Mouse (Mus musculus) megakaryocyte, embryonic 14.5 days (primary cell): ENCODE results near the gene Pgrmc1.

Experiments
- FLI1 ChIP-seq: IDR thresholded peaks from 2 replicates; pipeline ENCODE4 v1.6.1; 2012; ENCODE audit warnings: low read length, inconsistent platforms, mixed read lengths
- GATA1 ChIP-seq: IDR thresholded peaks from 3 replicates; pipeline ENCODE4 v1.6.1; 2012; ENCODE audit warnings: mixed read lengths, low read length, inconsistent platforms, borderline replicate concordance

DNA sequence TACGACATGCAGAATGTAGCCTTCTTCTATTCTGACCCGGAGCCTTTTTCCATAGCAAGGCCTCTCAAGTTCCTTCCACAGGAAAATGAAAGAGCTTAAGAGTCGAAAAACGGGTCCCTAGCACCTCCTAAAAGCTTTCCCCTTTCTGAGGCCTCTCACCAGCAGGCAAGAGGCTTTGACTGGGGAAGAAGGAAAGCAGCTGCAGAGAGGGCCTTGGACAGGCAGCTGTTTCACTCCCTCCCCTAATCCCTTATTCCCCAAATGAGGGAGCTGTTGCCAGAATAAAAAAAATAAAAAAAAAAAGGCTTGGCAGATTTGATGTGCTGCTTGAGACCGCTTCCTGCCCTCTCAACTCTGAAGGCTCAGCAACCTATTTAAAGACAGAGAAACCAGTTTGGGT is 47.1 kb upstream of the Pgrmc1 start:
- TF ChIP-seq GATA1, result no peak
- no peak for TF ChIP-seq FLI1
